Mouse (Mus musculus): ENCODE data around the gene Efnb3. TPM values are rescaled to one million over a fixed set of nuclear protein-coding genes. Genes with fewer than 3 reads are reported as not detected.

Gene Efnb3
- total RNA-seq, 2 experiments from 2014 or later, result 0.52 to 3.0 TPM

- peak; percentile 80 for ATAC-seq (replicated peaks; ENCODE audit: low FRiP score, low TSS enrichment, poor library complexity, severe bottlenecking)
Observed at GRCm38 (mm10) chr11:69585718-69586325, 25.8 kb upstream of the Efnb3 start.

GRCm38 (mm10) chr11:69584937-69585336 lies 24.9 kb upstream of the Efnb3 start:
- ATAC-seq (replicated peaks; ENCODE audit: low FRiP score, low TSS enrichment, poor library complexity, severe bottlenecking), result no peak

GRCm38 (mm10) chr11:69584008-69584407 lies 24.0 kb upstream of the Efnb3 start:
- ATAC-seq (replicated peaks; ENCODE audit: low FRiP score, low TSS enrichment, poor library complexity, severe bottlenecking), result no peak

GRCm38 (mm10) chr11:69582230-69582805 lies 22.3 kb upstream of the Efnb3 start:
- ATAC-seq (replicated peaks; ENCODE audit: low FRiP score, low TSS enrichment, poor library complexity, severe bottlenecking), result no peak

GRCm38 (mm10) chr11:69581814-69582213 lies 21.8 kb upstream of the Efnb3 start:
- no peak for ATAC-seq (replicated peaks; ENCODE audit: low FRiP score, low TSS enrichment, poor library complexity, severe bottlenecking)

- peak; percentile 60 for ATAC-seq (replicated peaks; ENCODE audit: low FRiP score, low TSS enrichment, poor library complexity, severe bottlenecking)
Observed at GRCm38 (mm10) chr11:69581147-69581688, 21.2 kb upstream of the Efnb3 start.

- ATAC-seq (replicated peaks; ENCODE audit: low FRiP score, low TSS enrichment, poor library complexity, severe bottlenecking), result no peak
Observed at GRCm38 (mm10) chr11:69580572-69581146, 20.7 kb upstream of the Efnb3 start.

- ATAC-seq (replicated peaks; ENCODE audit: low FRiP score, low TSS enrichment, poor library complexity, severe bottlenecking), result peak; percentile 45
Observed at GRCm38 (mm10) chr11:69580091-69580514, 20.1 kb upstream of the Efnb3 start, which contains the start of the genes Wrap53 and Trp53. Gene Wrap53, minus strand, starts transcription at chr11:69580255. Gene Trp53, plus strand, starts transcription at chr11:69580359.

GRCm38 (mm10) chr11:69579128-69580017 lies 19.4 kb upstream of the Efnb3 start:
- ATAC-seq (replicated peaks; ENCODE audit: low FRiP score, low TSS enrichment, poor library complexity, severe bottlenecking), result peak; percentile 68

GRCm38 (mm10) chr11:69578301-69578700 lies 18.3 kb upstream of the Efnb3 start:
- ATAC-seq (replicated peaks; ENCODE audit: low FRiP score, low TSS enrichment, poor library complexity, severe bottlenecking), result no peak

GRCm38 (mm10) chr11:69576307-69576706 lies 16.3 kb upstream of the Efnb3 start:
- ATAC-seq (replicated peaks; ENCODE audit: low FRiP score, low TSS enrichment, poor library complexity, severe bottlenecking), result no peak

GRCm38 (mm10) chr11:69575220-69575619 lies 15.2 kb upstream of the Efnb3 start:
- 0 out of 2 replicates have a peak, but pooled peaks have one; percentile 24 for ATAC-seq (replicated peaks; ENCODE audit: low FRiP score, low TSS enrichment, poor library complexity, severe bottlenecking)

- ATAC-seq (replicated peaks; ENCODE audit: low FRiP score, low TSS enrichment, poor library complexity, severe bottlenecking), result no peak
Observed at GRCm38 (mm10) chr11:69565131-69565530, 5.1 kb upstream of the Efnb3 start.

- no peak for ATAC-seq (replicated peaks; ENCODE audit: low FRiP score, low TSS enrichment, poor library complexity, severe bottlenecking)
Observed at GRCm38 (mm10) chr11:69564391-69564790, 4.4 kb upstream of the Efnb3 start.

- no peak for ATAC-seq (replicated peaks; ENCODE audit: low FRiP score, low TSS enrichment, poor library complexity, severe bottlenecking)
Observed at GRCm38 (mm10) chr11:69563373-69563772, 3.4 kb upstream of the Efnb3 start.

- ATAC-seq (replicated peaks; ENCODE audit: low FRiP score, low TSS enrichment, poor library complexity, severe bottlenecking), result no peak
Observed at GRCm38 (mm10) chr11:69560896-69561854, 1.2 kb upstream of the Efnb3 start.

- ATAC-seq (replicated peaks; ENCODE audit: low FRiP score, low TSS enrichment, poor library complexity, severe bottlenecking), result no peak
Observed at GRCm38 (mm10) chr11:69559183-69559582, 822 bp downstream of the Efnb3 start.

GRCm38 (mm10) chr11:69558756-69559155 lies 1.2 kb downstream of the Efnb3 start:
- ATAC-seq (replicated peaks; ENCODE audit: low FRiP score, low TSS enrichment, poor library complexity, severe bottlenecking), result no peak
